Mouse (Mus musculus): ENCODE measurements around the gene Lars2.
"Not testable (repeated sequence)": the region's sequence is repeated elsewhere in the genome, so short reads cannot be mapped to it uniquely, and the experiment has no call there.

DNA sequence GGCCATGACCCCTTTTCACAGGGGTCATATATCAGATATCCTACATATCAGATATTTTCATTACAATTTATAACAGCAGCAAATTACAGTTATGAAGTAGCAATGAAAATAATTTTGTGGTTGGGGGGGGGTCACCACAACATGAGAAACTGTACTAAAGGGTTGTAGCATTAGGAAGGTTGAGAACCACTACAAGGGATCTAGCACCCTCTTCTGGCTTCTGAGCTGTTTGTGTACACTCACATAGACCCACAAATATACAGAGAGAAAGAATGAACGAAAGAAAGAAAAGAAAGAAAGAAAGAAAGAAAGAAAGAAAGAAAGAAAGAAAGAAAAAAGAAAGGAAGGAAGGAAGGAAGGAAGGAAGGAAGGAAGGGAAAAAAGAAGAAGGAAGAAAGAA is 17.4 kb upstream of the Lars2 start:
- TF ChIP-seq CTCF, EP300 (IDR thresholded peaks at IDR 0.05; ENCODE audit: low read depth): not testable (repeated sequence)

Measured in liver, embryonic 14.5 days (tissue).